ENCODE assay signal across 9 mouse cellular contexts in the genomic region with DNA sequence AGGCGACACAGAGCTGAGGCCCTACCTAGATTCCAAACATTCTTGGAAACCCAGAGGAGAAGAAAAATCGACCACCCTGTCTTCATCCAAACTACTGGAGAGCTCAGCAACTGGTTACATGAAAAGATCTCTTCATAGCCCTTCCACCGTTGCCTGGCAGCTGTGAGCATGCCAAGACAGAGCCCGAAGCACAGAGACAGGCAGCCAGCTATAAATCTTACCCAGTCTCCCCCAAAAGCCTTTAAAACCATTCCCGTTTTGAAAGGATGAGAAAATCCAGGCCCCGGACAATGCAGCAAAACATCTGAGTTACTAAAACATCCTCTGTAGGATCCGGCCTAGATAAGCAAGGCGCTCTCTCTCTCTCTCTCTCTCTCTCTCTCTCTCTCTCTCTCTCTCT.
A peak's percentile ranks its signal among the peaks of the same experiment; 100 is the strongest.
DNase-seq lines count a peak whose midpoint lies in the region; ATAC-seq and TF ChIP-seq lines count a peak whose summit lies in the region.
"Had no signal": no experiment of that assay in that cellular context is flagged by ENCODE, and none has a peak within 500 bp of the region (broad histone marks: within the 10 kb centered on the region; RNA-seq: fewer than 3 reads in every experiment).

No protein-coding gene starts in this region.

- no peaks in the 10 kb centered on the region for H3K27me3 ChIP-seq in forebrain, embryonic 10.5 days (ENCODE audit: poor library complexity, severe bottlenecking)
- no peaks in the 10 kb centered on the region for H3K27me3 ChIP-seq in forebrain, embryonic 15.5 days
- H3K27me3 ChIP-seq in lung, embryonic 15.5 days, result no peaks in the 10 kb centered on the region
- H3K27me3 ChIP-seq in hindbrain, embryonic 14.5 days (ENCODE audit: control insufficient read depth, insufficient read depth, low read length), result no peaks in the 10 kb centered on the region
- H3K27me3 ChIP-seq in stomach, embryonic 15.5 days (replicated peaks), result no peaks in the 10 kb centered on the region

- H3K4me2 ChIP-seq in forebrain, embryonic 15.5 days (replicated peaks), result no peak overlapping the region
- no peak overlapping the region for H3K4me2 ChIP-seq in lung, embryonic 15.5 days
- H3K4me2 ChIP-seq in hindbrain, embryonic 14.5 days (replicated peaks), result no peak overlapping the region
- H3K4me2 ChIP-seq in stomach, embryonic 15.5 days, result no peak overlapping the region

- no peak for ATAC-seq in forebrain, embryonic 15.5 days (replicated peaks)
- ATAC-seq in lung, embryonic 15.5 days (ENCODE audit: borderline replicate concordance, extremely low read depth, low FRiP score, low TSS enrichment), result no peak
- ATAC-seq in hindbrain, embryonic 14.5 days (ENCODE audit: low FRiP score), result no peak
- peak; percentile 34; the same call in 1 of the 2 replicates for ATAC-seq in stomach, embryonic 15.5 days (ENCODE audit: insufficient read depth, low FRiP score, low read depth)
- no peak for ATAC-seq in erythroblast, adult 5-6 weeks (replicated peaks; ENCODE audit: low FRiP score, poor library complexity, severe bottlenecking)

- peaks cover 52% of the 10 kb centered on the region for H3K36me3 ChIP-seq in forebrain, embryonic 10.5 days (replicated peaks)
- H3K36me3 ChIP-seq in forebrain, embryonic 15.5 days, result no peaks in the 10 kb centered on the region
- H3K36me3 ChIP-seq in lung, embryonic 15.5 days, result peaks cover 9% of the 10 kb centered on the region; the same call in 1 of the 2 replicates
- 0 out of 2 replicates have a peak, but pooled peaks cover 4% of the 10 kb centered on the region for H3K36me3 ChIP-seq in hindbrain, embryonic 14.5 days (replicated peaks; ENCODE audit: control insufficient read depth, insufficient read depth)
- no peaks in the 10 kb centered on the region; the same call in 1 of the 2 replicates for H3K36me3 ChIP-seq in stomach, embryonic 15.5 days

- H3K9ac ChIP-seq in forebrain, embryonic 15.5 days (replicated peaks), result no peak overlapping the region
- no peak overlapping the region for H3K9ac ChIP-seq in lung, embryonic 15.5 days
- no peak overlapping the region for H3K9ac ChIP-seq in hindbrain, embryonic 14.5 days
- no peak overlapping the region for H3K9ac ChIP-seq in stomach, embryonic 15.5 days

- no peak overlapping the region for H3K4me3 ChIP-seq in forebrain, embryonic 10.5 days
- H3K4me3 ChIP-seq in forebrain, embryonic 15.5 days, result no peak overlapping the region
- no peak overlapping the region for H3K4me3 ChIP-seq in lung, embryonic 15.5 days
- no peak overlapping the region for H3K4me3 ChIP-seq in lung, adult 2 months (replicated peaks; ENCODE audit: extremely low read depth, low read depth, low read length)
- H3K4me3 ChIP-seq in hindbrain, embryonic 14.5 days (replicated peaks; ENCODE audit: low read length), result no peak overlapping the region
- H3K4me3 ChIP-seq in stomach, embryonic 15.5 days (replicated peaks), result no peak overlapping the region

- H3K9me3 ChIP-seq in forebrain, embryonic 10.5 days, result no peaks in the 10 kb centered on the region
- H3K9me3 ChIP-seq in forebrain, embryonic 15.5 days, result no peaks in the 10 kb centered on the region
- no peaks in the 10 kb centered on the region for H3K9me3 ChIP-seq in lung, embryonic 15.5 days
- no peaks in the 10 kb centered on the region for H3K9me3 ChIP-seq in hindbrain, embryonic 14.5 days (ENCODE audit: control insufficient read depth, low read length)
- H3K9me3 ChIP-seq in stomach, embryonic 15.5 days, result no peaks in the 10 kb centered on the region

- WGBS in forebrain, embryonic 10.5 days, result 57% methylated on average over 8 of the region's 8 CpGs
- 35% methylated on average over 8 of the region's 8 CpGs for WGBS in forebrain, embryonic 15.5 days
- WGBS in lung, embryonic 15.5 days, result 14% methylated on average over 7 of the region's 8 CpGs
- 39% methylated on average over 8 of the region's 8 CpGs for WGBS in lung, adult 2 months
- 32% methylated on average over 8 of the region's 8 CpGs for WGBS in hindbrain, embryonic 14.5 days
- WGBS in stomach, embryonic 15.5 days, result 16% methylated on average over 8 of the region's 8 CpGs

- peak; percentile 42 for DNase-seq in forebrain, embryonic 10.5 days (ENCODE audit: extremely low spot score, low spot score)
- no peak for DNase-seq in lung, adult 2 months
- DNase-seq in hindbrain, embryonic 14.5 days (ENCODE audit: low spot score), result no peak
- DNase-seq in left cerebral cortex, adult 8-10 months (ENCODE audit: low spot score in 2 of 2), result no peak
- DNase-seq: layer of hippocampus, postnatal 36 days had no signal

- H3K4me1 ChIP-seq in forebrain, embryonic 10.5 days, result peaks cover 83% of the 10 kb centered on the region
- H3K4me1 ChIP-seq in forebrain, embryonic 15.5 days, result peaks cover 56% of the 10 kb centered on the region
- H3K4me1 ChIP-seq in lung, embryonic 15.5 days, result peaks cover 44% of the 10 kb centered on the region
- H3K4me1 ChIP-seq in lung, adult 2 months (ENCODE audit: control insufficient read depth, insufficient read depth, low read length), result peaks cover 2% of the 10 kb centered on the region
- H3K4me1 ChIP-seq in hindbrain, embryonic 14.5 days (replicated peaks; ENCODE audit: control insufficient read depth, insufficient read depth, low read length), result peaks cover 48% of the 10 kb centered on the region
- H3K4me1 ChIP-seq in stomach, embryonic 15.5 days, result peaks cover 24% of the 10 kb centered on the region

- TF ChIP-seq CTCF in lung, adult 2 months (IDR thresholded peaks at IDR 0.05; ENCODE audit: insufficient read depth, low read length), result no peak

- no peak for TF ChIP-seq POLR2A in lung, adult 2 months (IDR thresholded peaks at IDR 0.05; ENCODE audit: borderline replicate concordance, extremely low read depth, low read depth, low read length)

- H3K27ac ChIP-seq in forebrain, embryonic 10.5 days, result peak overlapping the region; percentile 70
- H3K27ac ChIP-seq in forebrain, embryonic 15.5 days (replicated peaks), result no peak overlapping the region
- peak overlapping the region; percentile 74 for H3K27ac ChIP-seq in lung, embryonic 15.5 days
- peak overlapping the region; percentile 59; the same call in 1 of the 2 replicates for H3K27ac ChIP-seq in hindbrain, embryonic 14.5 days
- peak overlapping the region; percentile 51; the same call in 1 of the 2 replicates for H3K27ac ChIP-seq in stomach, embryonic 15.5 days
